Mouse (Mus musculus): ENCODE results near the gene Cadps2.

Gene Cadps2

GRCm38 (mm10) chr6:23360596-23360995 lies 478.6 kb downstream of the Cadps2 start:
- no peak for DNase-seq (ENCODE audit: low spot score)

DNA sequence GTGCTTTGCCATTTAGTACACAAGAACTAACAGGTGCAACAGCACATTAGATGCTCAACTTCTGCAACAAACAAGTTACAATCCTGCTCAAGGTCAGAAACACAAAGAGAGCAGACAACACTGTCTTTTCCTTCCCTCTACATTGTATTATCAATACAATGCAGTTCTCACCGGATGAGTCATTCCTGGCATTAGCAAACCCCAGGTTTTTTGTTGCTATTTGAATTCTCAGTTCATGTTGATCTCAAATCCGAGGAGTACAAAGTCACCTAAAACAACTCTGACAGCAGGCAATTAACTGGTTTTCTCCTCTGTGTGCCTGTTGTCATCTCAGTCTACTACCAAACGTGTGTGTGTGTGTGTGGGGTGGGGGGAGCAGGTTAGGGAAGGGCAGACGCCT lies 483.1 kb downstream of the Cadps2 start:
- no peak for DNase-seq (ENCODE audit: low spot score)

GRCm38 (mm10) chr6:23353480-23353879 lies 485.7 kb downstream of the Cadps2 start:
- DNase-seq (ENCODE audit: low spot score), result no peak

DNA sequence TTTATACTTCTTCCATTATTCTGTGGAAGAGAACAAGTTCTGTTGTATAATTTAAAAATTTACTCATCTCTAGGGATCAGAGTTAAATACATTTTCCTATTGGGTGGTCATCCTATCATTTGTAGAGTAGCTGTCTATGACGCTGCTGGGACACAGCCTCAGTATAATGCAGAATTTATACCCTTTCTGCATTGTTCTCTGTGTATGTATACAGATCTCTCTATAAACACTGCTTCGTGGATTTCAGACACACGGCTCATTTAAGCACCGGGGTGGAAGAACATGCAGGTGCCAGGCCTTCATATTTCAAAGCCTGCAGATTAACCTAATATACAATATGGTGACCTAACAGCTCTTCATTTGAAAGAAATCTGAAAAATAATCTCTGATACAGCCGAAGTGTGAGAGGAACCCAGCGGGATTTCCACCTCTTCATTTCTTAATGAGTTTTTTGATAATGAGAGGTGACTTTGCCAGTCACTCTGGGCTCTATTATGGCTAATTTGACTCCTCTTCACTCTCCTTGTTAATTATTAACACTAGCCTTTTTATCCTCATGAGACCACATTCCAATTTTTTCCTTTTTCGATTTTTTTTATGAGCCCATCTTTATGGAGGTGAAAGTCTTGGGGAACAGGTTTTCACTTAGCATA lies 501.7 kb downstream of the Cadps2 start:
- DNase-seq (ENCODE audit: low spot score), result no peak

GRCm38 (mm10) chr6:23314945-23315344 lies 524.3 kb downstream of the Cadps2 start:
- no peak for DNase-seq (ENCODE audit: low spot score)

GRCm38 (mm10) chr6:23314291-23314690 lies 524.9 kb downstream of the Cadps2 start:
- DNase-seq (ENCODE audit: low spot score), result no peak

- DNase-seq (ENCODE audit: low spot score), result no peak
These were observed 533.2 kb downstream of the Cadps2 start for GRCm38 (mm10) chr6:23306046-23306445.

GRCm38 (mm10) chr6:23298596-23298995 lies 540.6 kb downstream of the Cadps2 start:
- no peak for DNase-seq (ENCODE audit: low spot score)

DNA sequence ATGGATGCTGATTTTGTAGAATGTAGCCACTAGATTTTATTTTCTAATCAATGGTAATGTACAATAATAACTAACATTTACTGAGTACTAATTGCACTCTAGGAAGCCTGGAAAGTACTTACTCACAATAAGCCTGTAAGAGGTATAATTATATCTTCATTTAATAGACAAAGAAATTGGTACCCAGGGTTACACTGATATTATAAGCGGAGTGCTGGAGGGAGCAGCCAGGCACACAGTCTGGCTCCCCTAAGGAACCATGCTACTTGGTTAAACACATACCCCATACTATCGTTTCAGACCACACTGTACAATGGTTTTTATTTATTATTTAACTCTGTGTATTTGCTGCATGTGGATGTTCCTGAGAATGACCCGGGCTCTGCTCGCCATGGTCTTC lies 544.5 kb downstream of the Cadps2 start:
- DNase-seq (ENCODE audit: low spot score), result no peak

DNA sequence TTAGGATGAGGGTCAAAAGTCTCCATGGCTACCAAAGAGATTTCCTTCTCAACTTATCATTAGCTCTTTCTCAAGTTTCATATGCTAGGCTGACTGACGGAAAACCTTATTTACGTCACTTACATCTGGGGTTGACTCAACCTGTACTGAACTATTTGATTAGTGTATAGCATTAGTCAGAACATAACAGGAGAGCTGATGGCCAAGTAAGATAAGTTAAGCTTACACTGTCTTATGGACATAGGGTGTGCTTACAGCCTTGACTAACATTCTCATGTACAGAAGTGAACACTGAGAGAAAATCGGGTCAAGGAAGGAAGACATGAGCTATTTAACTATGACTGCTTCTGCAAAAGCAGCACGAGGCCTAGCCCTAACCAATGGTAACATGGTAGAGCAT lies 550.5 kb downstream of the Cadps2 start:
- no peak for DNase-seq (ENCODE audit: low spot score)

DNA sequence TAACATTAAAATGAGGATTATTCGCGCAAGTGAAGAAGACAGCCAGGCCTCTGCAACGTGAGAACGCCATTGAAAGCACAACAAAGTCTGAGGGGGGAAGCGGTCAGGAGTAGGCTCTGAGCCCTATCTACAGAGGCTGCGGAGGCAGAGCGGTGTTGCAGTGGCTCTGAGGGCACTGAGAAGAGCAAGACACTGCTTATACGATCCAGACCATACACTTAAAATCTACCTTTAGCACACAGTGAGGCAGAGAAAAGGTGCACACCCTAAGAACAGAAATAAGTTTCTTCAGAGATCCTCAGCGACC lies 557.8 kb downstream of the Cadps2 start:
- DNase-seq (ENCODE audit: low spot score), result no peak

- DNase-seq (ENCODE audit: low spot score), result no peak
These were observed 558.3 kb downstream of the Cadps2 start for GRCm38 (mm10) chr6:23280811-23281513.

GRCm38 (mm10) chr6:23273483-23273882 lies 565.7 kb downstream of the Cadps2 start:
- no peak for DNase-seq (ENCODE audit: low spot score)

DNA sequence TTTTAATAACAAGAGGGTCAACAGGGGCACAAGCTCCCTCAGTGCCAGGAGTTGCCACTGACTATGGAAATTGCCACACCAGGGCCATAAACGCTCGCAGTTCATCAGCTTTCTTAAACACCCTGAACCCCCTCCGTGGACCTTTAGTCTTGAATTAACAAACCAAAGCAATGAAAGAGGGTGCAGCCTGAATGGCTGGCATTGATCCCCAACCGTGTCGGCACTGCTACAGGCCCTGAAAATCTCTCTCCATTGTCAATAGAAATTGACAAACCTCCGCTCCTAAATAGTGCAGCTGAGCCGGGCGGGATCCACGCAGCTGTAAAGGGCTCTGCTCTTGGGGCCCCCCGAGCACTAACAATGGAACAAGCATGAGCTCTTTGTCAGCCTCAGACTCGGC lies 566.2 kb downstream of the Cadps2 start:
- DNase-seq (ENCODE audit: low spot score), result no peak

DNA sequence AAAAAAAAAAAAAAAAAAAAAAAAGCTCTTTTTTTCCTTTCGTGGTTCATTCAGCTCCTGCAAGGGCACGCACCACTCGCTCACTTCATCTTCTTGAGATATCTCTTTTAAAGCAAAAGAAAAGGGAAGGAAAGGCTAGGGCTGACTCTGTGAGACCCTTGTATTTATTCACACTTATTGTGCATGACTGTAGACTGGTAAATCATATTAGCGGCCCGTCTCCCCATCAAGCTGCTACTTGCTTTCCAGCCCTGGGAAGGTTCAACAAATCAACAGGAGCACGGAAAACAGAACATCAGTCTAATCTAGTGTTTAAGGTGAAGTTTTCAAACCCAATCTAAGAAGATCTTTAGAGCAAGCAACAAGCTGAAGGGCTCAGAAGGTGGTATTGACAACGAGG lies 566.7 kb downstream of the Cadps2 start:
- DNase-seq (ENCODE audit: low spot score), result no peak

DNA sequence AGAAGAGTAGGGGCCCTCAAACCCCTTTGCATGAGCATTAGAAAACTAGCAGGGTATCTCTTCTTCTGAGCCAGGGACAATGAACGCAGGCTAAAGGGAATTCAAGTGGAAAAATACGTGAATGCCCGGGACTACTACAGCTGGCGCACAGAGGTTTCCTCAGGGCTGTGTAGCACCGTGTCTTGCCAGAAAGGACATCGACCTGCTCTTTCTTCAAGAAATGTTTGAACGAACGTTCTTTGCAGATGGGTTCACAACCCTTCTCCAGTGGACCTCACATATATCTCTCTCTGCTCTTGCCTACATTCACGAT lies 578.5 kb downstream of the Cadps2 start:
- no peak for DNase-seq (ENCODE audit: low spot score)

DNA sequence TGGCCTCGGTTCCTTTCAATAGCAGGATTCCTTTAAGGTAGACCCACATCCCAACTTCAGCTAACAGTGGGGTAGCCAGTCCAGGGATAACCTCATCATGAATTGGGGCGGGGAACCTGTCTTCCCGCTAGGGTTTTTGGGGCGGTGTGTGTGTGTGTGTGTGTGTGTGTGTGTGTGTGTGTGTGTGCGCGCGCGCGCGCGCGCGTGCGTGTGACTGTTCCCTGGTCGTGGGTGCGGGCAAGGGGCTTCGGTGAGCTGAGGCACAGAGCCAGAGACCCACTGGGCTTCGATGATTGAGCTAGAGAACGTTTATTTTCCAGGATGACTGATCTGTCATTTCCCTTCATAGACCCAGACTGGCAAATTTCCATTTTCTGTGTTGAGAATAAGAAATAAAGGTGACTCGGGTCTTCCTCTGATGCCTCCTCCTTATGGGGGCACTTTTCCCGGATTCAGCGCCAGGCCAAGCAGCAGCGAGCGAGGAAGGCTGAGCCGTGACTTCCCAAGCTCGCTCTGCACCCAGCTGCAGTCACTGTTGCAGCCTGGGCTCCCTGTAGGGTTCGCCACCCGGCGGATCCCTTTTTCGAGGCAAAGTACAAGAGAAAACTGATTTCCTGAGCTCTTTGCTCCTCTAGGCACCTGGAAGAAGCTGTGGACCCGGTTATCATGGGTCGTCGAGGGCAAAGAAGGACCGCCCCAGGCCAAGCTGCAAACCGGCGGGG lies 579.0 kb downstream of the Cadps2 start:
- DNase-seq (ENCODE audit: low spot score), result no peak

DNA sequence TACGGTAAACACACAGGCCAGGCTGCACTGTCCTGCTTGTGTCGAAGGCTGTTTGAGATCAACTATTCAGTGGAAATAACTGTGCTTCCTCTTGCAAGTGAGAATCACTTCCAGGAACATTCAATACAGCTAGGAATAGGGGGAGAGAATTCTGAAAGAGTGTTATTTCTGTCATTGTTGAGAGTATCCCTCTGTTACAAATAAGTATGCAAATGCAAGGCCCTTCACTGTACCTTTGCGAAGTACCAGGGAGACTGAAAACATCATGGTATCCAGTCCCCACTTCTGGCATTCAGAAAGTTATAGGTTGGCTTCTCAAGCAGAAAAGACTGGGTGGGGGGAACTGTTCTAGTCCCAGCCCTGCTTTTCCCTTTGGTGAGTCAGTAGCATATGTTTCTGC lies 581.2 kb downstream of the Cadps2 start:
- no peak for DNase-seq (ENCODE audit: low spot score)

DNA sequence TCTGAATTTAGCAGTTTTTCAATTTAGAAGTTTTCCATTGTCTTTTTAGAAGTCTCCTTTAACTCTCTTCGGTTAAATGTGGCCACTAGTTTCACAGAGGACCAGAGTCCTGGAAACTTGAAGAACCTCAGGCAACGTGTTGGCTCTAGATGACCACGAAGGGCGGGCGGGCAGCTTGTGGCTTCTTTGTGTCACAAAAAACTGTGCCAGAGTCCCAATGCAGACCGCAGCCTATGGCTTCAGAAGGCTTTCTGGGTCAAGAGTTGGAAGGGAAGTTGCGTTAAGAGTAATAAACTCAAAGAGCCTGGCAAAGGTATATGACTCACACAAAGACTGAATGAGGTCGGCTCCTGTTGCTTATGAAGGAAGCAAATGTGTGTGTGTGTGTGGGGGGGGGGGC lies 584.1 kb downstream of the Cadps2 start:
- DNase-seq (ENCODE audit: low spot score), result no peak

- DNase-seq (ENCODE audit: low spot score), result no peak
These were observed 584.6 kb downstream of the Cadps2 start for GRCm38 (mm10) chr6:23254644-23255043.

DNA sequence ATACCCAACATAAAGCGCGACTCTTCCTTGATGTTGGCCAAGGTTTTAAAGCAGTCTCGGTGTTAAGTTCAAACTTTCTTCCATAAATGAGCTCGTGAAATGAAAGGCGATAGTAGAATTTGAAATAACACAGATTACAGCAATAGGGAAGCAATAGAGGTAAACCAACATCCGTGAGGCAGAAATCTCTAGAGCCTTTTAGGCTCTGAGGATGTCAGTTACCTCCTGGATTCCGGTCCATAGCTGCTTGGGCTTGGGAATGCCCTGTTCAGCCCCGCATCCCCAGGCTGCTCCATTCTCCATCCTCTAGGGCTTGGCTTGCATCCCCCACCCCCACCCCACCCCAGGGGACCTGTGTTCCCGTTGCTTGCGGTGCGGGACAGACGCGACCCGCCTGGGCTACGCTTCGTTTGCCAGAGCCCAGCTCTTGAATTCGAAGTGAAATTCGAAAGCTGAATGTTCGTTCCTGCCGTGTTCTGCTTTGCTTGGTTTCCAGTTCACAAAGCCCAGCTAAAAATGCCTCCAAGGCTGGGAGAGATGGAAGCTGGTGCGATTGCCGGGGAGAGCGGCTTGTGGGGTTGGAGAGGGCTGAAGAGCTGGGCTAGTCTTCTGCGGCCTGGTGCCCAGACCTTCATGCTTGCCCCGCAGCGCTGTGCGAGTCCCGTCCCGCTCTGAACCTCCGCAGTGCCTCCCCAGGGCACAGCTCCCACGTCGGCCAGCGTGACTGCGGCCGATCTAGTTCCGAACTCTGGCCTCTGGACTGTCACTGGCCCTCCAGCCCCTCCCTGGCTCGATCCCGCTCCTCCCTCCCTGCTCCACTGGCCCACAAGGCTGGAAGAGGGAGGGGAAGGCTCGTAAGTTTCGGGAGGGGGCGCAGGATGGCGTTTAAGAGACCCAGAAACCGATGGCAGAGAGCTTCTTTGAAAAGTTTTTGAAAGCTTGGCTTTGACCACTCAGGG lies 585.6 kb downstream of the Cadps2 start:
- DNase-seq (ENCODE audit: low spot score), result no peak

Measured in adipocyte (in vitro differentiated cells).